Mouse (Mus musculus) heart, postnatal 0 days (tissue): ENCODE results near the gene Odf2l.

ENCODE experiments used
- CTCF ChIP-seq: IDR thresholded peaks from 2 replicates; pipeline ENCODE4 v1.5.1; 2016; ENCODE audit warnings: antibody characterized with exemption, control low read depth, low read depth
- EP300 ChIP-seq: IDR thresholded peaks from 2 replicates; pipeline ENCODE4 v1.6.1; 2016; ENCODE audit warnings: antibody characterized with exemption, low read depth

GRCm38 (mm10) chr3:145115169-145115568 is 3.2 kb upstream of the Odf2l start:
- TF ChIP-seq CTCF (no peak), EP300 (no peak)
